Mouse (Mus musculus): Measurements from ENCODE around the gene Olfr186. TPM values are rescaled to one million over a fixed set of nuclear protein-coding genes. Genes with fewer than 3 reads are reported as not detected.

The Olfr186 gene
- polyA plus RNA-seq, 1 experiment from 2014 or later = not detected

Other genes starting within 250 kb of the Olfr186 start
- not detected in 3 replicates for gene Olfr173, start 230.0 kb downstream of the Olfr186 start, polyA plus RNA-seq (2018)
- gene Olfr175-ps1, start 203.5 kb downstream of the Olfr186 start, polyA plus RNA-seq (2018) = not detected in 3 replicates
- gene Olfr177, start 155.5 kb downstream of the Olfr186 start, polyA plus RNA-seq (2018) = not detected in 3 replicates
- gene Olfr178, start 138.2 kb downstream of the Olfr186 start, polyA plus RNA-seq (2018) = not detected in 3 replicates
- not detected in 3 replicates for gene Olfr181, start 101.5 kb downstream of the Olfr186 start, polyA plus RNA-seq (2018)
- gene Olfr180, start 100.9 kb downstream of the Olfr186 start, polyA plus RNA-seq (2018) = not detected in 3 replicates
- not detected in 3 replicates for gene Olfr183, start 34.9 kb downstream of the Olfr186 start, polyA plus RNA-seq (2018)
- not detected in 3 replicates for gene Olfr187, start 9.5 kb upstream of the Olfr186 start, polyA plus RNA-seq (2018)
- gene Olfr190, start 47.7 kb upstream of the Olfr186 start, polyA plus RNA-seq (2018) = not detected in 3 replicates
- gene Olfr191, start 59.5 kb upstream of the Olfr186 start, polyA plus RNA-seq (2018) = not detected in 3 replicates
- gene Olfr193, start 81.6 kb upstream of the Olfr186 start, polyA plus RNA-seq (2018) = not detected in 3 replicates
- not detected in 3 replicates for gene Olfr194, start 90.8 kb upstream of the Olfr186 start, polyA plus RNA-seq (2018)
- not detected in 3 replicates for gene Olfr195, start 116.8 kb upstream of the Olfr186 start, polyA plus RNA-seq (2018)
- not detected in 3 replicates for gene Olfr196, start 140.2 kb upstream of the Olfr186 start, polyA plus RNA-seq (2018)
- not detected in 3 replicates for gene Olfr198, start 173.2 kb upstream of the Olfr186 start, polyA plus RNA-seq (2018)
- gene Olfr199, start 189.5 kb upstream of the Olfr186 start, polyA plus RNA-seq (2018) = not detected in 3 replicates
- gene Olfr201, start 242.3 kb upstream of the Olfr186 start, polyA plus RNA-seq (2018) = not detected in 3 replicates